Mouse (Mus musculus): ENCODE measurements at regions not wholly inside any gene's neighbourhood (a gene's known extent, or its start where the extent isn't known, plus 50 kb on each side); places are given as distances from the start of the nearest gene placed in this dataset.

DNA sequence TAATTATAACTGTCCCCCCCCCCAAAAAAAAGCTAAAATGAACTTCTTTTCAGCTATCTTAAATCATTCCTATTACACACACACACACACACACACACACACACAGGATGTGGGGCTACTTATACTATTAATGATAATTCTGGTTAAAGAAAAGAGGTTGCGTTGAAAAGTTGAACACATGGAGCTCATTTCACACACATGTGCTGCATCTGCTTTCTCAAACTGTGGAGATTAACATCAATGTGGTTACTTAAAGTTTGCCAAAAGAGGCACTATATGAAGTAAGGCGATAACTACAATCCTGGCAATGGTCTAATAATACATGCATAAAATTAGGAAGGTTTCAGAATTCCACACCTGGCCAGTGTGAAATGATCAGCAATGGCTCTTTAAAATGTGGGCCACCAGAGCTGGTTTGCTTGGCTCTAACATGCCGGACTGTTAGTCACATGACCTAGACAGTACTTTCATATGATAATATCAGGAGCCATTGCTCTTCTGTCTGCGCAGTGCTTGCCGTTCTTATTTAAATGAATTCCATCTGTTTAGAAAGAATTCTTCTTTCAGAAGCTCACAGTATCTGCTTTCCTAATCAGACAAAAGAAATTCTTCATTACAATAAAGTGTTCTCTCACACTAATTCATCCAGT lies 598.4 kb upstream of the Fam92a start:
- intact Hi-C loops (cut with DNase I) = no loop called here

DNA sequence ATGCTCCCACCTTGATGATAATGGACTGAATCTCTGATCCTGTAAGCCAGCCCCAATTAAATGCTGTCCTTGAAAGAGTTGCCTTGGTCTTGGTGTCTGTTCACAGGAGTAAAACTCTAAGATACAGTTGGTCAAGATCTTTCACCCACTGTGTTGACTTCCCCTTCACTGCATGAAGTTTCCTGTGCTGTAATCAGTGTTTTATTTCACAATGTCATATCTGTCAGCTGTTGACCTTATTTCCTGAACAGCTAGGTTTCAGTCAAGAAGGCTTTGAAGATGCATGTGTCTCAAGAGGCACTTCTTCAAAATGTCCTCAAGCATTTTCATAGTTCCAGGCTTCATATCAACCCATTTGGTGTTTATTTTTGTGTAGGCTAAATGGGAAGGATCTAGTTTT lies 597.3 kb upstream of the Fam92a start:
- intact Hi-C loops (cut with DNase I) = no loop called here

DNA sequence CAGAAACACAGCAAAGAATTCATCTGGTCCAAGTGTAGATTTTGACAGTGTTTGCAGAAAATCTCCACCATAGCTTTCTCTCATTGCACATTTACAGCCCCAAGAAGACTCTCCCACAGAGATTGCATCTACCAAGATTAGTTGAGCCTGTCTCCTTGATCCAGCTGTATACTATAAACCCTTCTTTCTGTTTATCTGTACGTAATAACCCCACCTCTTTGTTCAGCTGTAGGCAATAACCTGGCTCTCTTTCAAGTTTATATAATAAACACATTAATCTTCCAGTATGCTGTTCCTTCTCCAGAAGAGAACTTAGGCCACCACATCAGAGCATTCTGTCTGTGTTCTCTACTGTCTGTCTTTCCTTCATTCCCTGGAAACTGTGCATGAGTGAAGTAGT lies 594.9 kb upstream of the Fam92a start:
- intact Hi-C loops (cut with DNase I) = no loop called here

DNA sequence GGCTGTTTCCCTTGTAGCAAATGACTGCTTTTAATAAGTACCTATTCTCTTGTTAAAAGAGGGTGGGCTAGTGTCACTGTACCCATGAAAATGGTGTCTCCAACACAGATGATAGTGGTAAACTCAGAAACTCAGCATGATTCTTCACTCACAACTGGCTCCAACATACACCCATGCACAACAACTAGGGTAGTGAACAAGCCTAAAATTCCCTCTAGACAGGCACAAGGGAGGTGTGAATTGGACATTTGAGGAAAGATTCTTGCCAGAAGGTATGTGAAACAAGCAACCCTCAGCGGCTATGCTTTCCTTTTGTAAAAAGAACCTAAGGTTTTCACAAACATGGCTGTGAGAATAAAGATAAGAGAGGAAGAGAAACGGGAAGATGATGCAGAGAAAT lies 579.0 kb upstream of the Fam92a start:
- intact Hi-C loops (cut with DNase I) = no loop called here

DNA sequence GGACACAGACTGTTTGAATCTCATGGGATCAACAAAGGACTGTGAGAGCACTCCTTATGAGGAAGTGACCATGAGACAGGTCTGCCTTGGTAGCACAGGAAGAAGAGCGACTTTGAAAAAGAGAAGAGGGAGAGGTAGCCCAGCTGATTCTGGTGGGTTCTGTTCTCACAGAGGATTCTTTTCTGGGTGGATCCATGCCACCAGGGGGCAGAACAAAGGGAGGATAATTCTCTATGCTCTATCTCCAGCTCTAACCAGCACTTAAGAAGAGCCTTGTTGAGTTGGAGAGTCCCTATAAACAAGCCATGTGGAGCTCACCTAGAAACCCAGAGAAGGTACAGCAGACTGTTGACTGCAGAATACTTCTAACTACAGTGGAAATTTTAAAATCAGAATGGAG lies 578.1 kb upstream of the Fam92a start:
- intact Hi-C loops (cut with DNase I) = no loop called here

DNA sequence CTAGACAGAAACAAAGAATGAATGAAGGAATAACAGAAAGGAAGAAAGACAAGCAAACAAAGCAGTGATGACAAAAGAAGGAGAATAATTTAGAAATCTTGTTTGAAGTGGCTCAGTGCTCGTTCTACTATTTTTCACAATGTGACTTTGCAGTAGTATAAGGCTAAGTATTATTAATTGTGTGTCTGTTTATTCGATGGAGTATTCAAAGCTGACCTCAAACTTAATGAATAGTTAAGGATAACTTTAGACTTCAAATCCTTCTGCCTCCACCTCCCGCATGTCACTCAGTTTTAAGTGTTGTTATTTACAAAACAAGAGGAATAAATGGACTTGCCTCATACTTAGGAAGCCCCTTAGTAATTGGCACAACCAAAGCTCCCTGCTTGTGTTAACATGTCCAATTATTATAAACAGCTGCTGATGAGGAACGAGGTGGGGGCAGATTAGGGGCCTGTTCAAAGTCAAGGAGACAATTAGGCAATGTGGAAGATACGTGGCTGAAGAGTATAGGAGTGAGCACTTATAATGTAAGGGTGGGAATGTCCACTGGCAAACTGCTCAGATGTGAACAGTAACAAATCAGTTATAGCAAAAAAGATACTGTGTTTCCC lies 572.0 kb upstream of the Fam92a start:
- intact Hi-C loops (cut with DNase I) = no loop called here

DNA sequence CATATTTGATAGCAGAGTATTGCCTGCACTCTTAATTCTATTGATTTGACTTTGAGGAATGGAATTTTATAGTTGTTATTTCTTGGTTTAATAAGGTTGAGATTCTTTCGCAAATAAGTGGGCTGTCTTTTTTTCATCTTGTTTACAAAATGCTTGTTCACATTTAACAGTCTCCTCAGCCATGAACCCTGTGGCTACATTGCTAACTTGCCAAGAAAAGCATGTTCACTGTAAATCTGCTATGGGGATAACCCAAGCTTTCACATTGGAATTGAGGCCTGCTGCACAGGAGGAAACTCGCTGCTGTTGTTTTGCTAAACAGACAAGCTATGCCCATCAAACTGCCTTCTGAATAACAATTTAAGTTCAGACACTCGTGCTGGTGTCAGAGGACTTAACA lies 564.6 kb upstream of the Fam92a start:
- intact Hi-C loops (cut with DNase I) = no loop called here

DNA sequence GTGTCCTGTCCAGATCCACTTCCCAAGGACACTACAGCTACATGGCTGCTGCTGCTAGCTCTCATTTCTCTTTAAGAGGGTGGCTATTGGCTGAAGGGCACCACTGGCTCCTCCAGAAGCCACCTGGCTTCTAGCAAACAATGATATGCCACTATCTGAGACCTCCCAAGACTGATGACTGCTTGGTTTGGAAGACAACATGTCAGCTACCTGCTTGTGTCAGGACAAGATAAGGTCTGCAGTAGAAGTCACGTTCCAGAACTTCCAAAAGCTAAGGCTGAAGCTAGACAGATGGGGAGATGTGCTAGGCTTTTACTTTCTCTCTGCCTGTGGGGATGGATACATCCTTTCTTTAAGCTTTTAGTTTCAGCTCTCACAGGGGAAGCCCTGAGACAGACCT lies 528.4 kb upstream of the Fam92a start:
- intact Hi-C loops (cut with DNase I) = no loop called here

DNA sequence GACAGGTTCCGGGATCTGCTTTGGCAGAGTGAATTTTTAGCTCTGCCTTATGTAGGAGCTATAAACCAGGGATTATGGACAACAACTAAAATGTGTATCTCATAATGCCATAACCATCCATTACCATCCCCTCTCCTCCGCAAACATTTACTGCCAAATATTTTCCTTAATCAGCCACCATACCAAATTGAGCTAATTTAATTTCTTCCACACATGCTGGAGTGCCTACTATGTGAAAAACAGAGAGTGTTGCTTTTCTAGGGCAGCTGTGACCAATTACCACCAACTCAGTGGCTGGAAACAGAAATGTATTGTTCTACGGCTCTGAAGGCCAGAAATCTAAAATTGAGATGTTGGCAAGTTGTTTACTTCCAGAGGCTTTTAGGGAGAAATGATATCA lies 506.0 kb upstream of the Fam92a start:
- intact Hi-C loops (cut with DNase I) = no loop called here

DNA sequence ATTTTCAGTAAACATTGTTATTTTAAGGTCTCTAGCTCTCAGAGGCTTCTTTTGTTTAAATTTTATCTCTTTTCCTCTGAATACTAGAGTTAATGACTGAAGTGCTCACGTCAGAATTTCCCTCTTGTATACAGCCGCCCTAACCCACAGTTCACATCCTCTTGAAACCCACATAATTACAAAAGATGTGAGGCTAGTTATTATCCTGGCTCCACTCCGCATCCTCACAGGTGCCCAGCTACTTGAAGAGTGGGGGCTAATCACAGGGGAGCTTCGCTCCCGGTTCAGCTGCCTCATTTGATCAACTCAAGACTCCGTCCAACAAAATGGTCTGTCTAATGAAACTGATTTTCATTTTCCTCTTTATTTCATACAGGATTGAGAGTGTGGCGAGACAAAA lies 499.6 kb upstream of the Fam92a start:
- intact Hi-C loops (cut with DNase I) = no loop called here

DNA sequence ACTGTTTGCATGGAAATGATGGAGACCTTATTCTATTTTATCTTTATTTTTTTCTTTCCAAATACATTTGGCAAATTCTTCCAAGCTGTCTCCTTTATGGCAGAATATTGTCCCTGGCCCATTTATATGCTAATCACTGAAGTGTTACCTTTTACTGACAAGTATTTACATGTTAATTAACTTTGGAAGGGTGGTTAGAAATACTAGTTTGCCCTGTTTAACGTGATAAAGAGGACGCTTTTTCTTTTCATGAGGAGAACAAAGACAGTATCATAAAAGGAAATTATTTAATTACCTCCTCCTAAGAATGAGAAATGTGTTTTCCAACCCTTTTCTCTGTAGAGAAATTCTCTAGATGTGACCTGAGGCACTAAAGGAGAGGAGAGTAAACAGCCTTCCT lies 491.4 kb upstream of the Fam92a start:
- intact Hi-C loops (cut with DNase I) = no loop called here

DNA sequence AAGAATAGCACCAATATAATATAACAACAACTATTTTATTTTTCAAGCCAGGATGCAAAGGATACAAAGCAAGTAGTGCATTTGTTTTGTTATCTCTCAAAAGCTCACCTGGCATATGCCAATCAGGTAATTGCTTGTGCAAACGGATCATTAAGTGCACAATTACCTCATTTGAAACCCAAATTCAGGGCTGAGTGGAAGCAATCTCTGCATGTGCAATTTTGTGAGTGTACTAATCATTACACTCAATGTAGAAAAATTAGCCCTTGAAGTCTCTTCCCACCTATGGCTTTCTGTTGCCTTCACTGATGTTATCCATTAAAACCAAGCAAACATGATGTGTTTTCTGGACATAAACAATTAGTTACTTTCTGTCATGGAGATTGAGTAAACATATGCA lies 490.9 kb upstream of the Fam92a start:
- intact Hi-C loops (cut with DNase I) = no loop called here

DNA sequence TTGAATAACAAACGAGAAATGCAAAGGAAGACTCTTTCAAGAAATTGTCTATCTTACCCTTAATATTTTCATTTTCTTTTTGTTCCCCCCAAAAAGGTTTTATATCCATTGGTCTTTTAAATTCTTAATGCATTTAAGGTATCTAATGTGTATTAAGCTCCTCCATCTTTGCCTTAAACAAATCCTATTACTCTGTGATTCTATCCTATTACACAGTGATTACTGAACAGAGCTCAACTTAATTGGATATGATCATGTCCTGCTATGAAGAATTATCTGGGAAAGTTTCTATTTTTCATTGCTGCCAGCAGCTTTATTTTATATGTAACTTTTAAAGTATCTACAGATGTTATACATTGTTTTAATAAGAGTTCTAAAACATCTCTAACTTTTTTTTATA lies 487.3 kb upstream of the Fam92a start:
- intact Hi-C loops (cut with DNase I) = no loop called here

DNA sequence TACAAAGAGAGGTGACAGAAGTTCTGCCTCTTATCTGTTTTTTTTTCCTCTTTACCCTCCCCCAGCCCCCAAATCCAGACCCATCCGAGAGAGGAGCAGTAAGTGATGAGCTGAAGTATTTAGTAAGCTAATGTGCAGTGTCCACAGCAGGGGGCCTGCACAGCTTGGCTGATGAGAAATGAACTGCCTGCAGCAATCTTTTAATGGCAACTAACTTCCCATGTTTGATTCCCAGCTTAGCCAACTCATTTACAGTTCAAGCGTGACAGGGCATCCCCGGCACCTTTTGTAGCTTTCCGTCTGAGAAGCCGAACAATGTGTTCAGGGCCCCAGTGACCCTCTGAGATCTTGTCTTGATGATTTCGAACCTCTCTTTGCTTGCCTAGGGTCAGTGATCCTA lies 486.8 kb upstream of the Fam92a start:
- intact Hi-C loops (cut with DNase I) = no loop called here

DNA sequence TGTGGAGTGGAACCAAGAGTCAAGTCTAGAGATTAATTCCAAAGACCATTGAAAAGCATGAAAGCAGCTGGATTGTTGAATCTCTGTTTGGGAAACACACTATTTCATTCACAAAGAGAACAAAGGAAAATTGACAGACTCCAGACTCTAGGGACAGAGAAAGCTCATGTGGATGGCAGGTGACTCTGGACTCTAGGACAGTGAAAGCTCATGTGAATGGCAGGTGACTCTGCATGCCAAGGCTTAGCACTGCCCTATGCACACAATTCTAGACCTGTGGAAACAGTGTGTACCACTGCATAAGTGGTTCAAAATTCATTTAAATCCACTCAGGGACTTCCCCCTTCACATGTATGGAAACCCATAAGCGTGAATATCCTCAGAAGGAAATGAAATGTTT lies 486.0 kb upstream of the Fam92a start:
- intact Hi-C loops (cut with DNase I) = no loop called here

DNA sequence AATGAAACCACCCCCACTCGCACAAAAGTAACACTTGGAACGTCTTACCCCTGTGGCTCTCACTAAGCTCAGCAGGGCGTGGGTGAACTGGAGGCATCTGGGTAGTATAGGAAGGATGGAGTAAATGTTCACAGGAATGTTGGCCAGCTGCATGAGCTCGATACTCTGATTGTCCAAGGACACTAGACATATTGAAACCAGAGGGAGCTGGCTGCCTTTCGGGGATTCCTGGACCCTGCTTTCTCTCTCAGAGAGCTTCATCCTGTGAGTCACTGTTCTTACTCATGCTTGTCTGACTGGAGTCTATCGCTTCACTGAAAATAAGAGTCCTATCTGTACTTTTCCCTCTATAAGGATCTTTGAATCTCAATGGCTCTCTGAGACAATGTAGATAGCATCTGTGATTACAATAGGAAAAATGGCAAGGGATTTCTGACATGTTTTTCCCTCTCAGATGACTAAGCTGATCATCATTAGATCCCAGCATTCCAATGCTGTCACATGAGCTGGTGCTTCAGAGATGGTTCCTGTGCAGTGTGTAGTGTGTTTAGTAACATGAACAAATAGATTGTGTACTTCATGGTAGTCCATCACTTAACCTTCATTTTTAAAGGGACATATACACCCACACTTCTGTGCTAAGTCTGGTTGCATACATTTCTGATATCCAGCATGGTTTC lies 485.2 kb upstream of the Fam92a start:
- intact Hi-C loops (cut with DNase I) = no loop called here

DNA sequence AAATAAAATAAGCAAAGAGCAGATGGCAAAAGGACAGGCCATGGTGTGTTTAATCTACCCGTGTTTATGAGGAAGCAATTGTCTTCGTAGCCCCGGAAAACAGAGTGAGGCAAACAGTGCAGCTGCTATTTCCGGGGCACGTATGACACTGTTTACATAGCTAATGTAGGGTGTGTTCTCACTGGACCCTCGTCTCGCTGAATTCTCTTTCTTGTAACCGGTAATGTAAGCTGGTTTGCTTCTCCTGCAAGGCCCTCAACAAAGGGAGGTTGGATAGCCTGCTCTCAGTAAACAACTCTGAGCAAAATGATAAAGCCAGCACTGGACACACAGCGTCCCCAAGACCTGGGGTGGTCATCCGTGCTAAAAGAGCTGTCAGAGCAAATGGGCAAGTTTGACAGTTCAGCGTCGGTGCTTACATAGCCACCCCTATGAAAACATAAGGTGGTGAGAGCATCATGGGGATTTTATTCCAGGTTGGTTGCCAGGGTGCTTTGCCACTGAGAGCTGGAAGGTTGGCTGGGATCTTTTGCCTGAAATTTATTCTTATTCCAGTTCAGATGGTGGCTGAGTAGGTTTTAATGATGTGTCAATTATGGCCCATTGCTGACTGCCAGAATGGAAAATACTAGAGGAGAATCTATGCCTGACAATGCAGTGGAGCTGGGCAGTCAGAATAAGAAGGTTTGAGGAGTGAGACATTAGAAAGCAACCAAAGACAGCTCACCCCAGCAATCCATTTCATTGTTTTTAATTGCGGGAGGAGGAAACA lies 483.8 kb upstream of the Fam92a start:
- intact Hi-C loops (cut with DNase I) = no loop called here

DNA sequence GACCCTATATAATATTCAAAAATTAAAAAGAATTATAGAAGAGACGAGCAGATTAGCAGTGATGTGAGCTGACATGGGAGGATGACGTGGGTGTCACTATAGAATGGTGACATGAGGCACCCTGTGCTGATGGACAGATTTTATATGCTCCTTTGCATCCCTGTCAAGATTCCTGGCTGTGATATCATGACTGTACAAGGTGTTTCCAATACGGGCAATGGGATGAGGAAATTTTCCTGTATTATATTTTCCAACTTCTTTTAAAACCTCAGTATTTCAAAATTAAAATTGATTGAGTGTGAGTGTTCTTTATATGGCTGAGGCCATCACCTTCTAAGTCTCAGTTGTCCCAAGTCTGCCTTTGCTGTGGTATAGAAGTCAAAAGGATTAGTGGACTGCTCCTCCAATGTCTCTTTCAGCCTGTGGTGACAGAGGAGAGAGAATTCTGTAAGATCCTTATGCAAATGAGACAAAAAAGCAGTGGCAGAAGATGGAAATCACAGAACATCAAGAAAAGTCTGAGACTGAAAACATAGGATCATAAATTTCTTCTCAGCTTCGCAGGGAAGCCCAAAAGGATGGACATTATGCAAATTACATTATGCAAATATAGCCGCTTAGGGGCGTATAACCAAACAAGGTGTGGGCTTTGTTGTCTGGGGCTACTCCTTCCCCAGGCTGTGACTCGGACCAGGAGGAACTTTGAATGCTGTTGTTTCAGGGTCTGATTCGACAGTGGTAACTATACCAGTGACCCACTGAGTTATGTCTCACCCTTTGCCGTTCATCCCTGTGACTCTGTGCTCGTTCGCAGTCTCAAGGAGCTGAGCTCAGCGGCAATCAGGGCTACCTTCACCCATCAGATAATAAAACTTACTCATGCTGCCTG lies 483.0 kb upstream of the Fam92a start:
- intact Hi-C loops (cut with DNase I) = no loop called here

DNA sequence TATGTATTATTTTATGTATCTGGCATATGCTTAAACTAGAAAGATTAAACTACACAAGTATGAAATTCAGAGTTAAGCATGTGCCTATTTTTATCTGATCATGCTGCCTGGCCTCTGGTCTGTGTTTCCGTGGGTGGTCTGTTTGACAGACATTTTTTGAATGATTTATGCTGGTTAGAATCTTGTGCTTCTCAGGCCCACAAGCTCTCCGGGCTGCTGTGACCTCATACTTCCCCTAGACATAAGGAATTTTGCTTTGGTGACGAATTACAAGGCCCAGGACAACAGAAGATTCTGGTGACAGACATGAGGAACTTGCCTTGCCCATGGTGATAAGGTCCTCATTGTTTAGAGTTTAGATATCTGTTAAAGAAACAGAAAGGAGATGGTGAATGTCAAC lies 475.9 kb upstream of the Fam92a start:
- intact Hi-C loops (cut with DNase I) = no loop called here

DNA sequence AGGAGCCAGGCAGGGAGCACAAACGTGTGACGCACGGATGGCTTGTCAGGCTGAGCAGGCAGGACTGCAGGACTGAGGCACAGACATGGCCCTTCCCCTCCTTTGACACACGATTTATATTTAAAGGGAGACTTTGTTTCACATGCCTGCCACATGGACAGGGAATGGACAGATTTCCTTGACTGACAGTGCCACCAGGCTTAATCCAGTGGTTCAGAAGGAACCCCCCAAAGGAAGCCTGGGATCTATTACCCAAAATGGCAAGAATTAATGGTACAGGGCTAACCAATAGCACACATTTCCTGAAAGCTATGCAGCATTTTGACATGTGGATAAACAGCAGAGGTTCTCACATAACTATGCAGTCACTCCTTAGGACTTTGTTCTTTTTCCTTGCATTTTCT lies 470.7 kb upstream of the Fam92a start:
- intact Hi-C loops (cut with DNase I) = no loop called here

DNA sequence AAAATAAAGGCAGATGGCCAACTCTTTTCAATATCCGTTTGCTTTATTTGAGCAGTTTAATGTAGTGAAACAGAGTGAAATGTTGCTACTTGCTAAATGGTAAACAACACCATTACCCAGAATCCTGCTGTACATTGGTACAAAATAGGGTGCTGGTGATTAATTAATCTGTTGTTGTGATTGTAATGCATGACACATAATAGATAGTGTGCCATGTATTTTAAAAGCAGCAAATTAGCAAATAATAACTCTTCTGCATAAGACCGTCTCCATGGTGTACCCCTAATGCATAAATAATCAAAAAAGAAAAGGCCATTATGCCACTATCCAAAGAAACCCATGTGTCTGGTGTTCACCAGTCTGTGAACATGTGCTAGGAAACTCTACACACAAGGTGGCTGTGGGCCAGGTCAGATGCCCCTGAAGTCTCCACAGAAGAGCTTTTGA lies 457.6 kb upstream of the Fam92a start:
- intact Hi-C loops (cut with DNase I) = no loop called here

Measured in adrenal gland (tissue).